Mouse (Mus musculus): ENCODE measurements around the gene Cacna1c.

DNA sequence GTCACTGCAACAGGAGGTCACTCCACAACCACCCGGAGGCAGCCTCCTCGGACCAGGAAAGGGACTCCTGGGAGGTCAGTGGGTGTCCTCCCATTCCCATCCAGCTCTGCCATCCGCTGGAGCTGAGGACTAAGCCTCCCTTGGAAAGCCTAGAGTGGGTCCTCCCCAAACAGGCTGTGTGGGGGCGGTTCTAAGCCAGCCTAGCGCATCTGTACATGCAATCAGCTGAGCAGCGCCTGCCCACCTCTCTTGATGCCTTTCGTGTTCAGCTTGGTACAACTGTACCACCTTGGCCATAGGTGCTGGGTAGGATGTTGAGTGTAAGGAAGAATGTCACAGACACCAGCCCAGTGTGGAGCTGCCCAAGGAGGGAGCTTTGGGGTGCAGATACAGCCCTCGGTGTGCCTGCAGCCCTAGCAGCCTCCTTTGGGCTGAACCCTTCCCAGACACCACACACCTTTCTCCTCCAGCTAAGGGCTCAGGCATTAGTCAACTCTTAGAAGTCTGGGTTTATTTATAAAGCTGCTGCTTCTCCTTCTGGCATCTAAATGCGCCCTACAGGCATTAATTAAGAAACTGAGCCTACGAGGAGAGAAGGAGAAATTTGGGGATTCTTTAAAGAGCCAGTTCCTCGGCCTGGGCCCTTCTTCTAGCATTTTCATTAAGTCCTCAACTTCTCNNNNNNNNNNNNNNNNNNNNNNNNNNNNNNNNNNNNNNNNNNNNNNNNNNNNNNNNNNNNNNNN is 32.8 kb upstream of the Cacna1c start:
- no peak for TF ChIP-seq CTCF (IDR thresholded peaks at IDR 0.05; ENCODE audit: low read depth)
- TF ChIP-seq EP300 (optimal IDR thresholded peaks at IDR 0.05), result no peak
